Mouse (Mus musculus): ENCODE measurements around the gene Ang6.
"Not testable (repeated sequence)": the region's sequence is repeated elsewhere in the genome, so short reads cannot be mapped to it uniquely, and the experiment has no call there.

Gene Ang6

GRCm38 (mm10) chr14:44002169-44002568, at the start of gene Ang6:
Gene Ang6, minus strand, starts transcription at chr14:44002269.
- in situ Hi-C loops (cut with MseI, MboI) = no loop called here

- in situ Hi-C loops (cut with MseI, MboI) = not testable (repeated sequence)
Observed at GRCm38 (mm10) chr14:44046567-44046966, 44.5 kb upstream of the Ang6 start.

- in situ Hi-C loops (cut with MseI, MboI) = not testable (repeated sequence)
Observed at GRCm38 (mm10) chr14:44031828-44032227, 29.8 kb upstream of the Ang6 start.

GRCm38 (mm10) chr14:44009686-44010085, 7.6 kb upstream of the Ang6 start:
- in situ Hi-C loops (cut with MseI, MboI) = not testable (repeated sequence)

- in situ Hi-C loops (cut with MseI, MboI) = not testable (repeated sequence)
Observed at GRCm38 (mm10) chr14:44008021-44008420, 6.0 kb upstream of the Ang6 start.

GRCm38 (mm10) chr14:44001600-44001999, 469 bp downstream of the Ang6 start:
- in situ Hi-C loops (cut with MseI, MboI) = no loop called here

GRCm38 (mm10) chr14:43998455-43999000, 3.5 kb downstream of the Ang6 start:
- in situ Hi-C loops (cut with MseI, MboI) = not testable (repeated sequence)

GRCm38 (mm10) chr14:43987404-43987803, 14.7 kb downstream of the Ang6 start:
- in situ Hi-C loops (cut with MseI, MboI) = loop anchor here (10.0 kb wide), 2 partner anchors 53 to 63 kb away; partner anchors contain the start of genes Ear10 (in 1 of the 2) and Gm8113 (in 1 of the 2)

GRCm38 (mm10) chr14:43986147-43986546, 15.9 kb downstream of the Ang6 start:
- in situ Hi-C loops (cut with MseI, MboI) = loop anchor here (10.0 kb wide), 2 partner anchors 51 to 61 kb away; partner anchors contain the start of genes Ear10 (in 1 of the 2) and Gm8113 (in 1 of the 2)

GRCm38 (mm10) chr14:43983897-43984296, 18.2 kb downstream of the Ang6 start:
- in situ Hi-C loops (cut with MseI, MboI) = loop anchor here (10.0 kb wide), 2 partner anchors 49 to 59 kb away; partner anchors contain the start of genes Ear10 (in 1 of the 2) and Gm8113 (in 1 of the 2)

- in situ Hi-C loops (cut with MseI, MboI) = loop anchor here (10.0 kb wide), 2 partner anchors 49 to 59 kb away; partner anchors contain the start of genes Ear10 (in 1 of the 2) and Gm8113 (in 1 of the 2)
Observed at GRCm38 (mm10) chr14:43983454-43983853, 18.6 kb downstream of the Ang6 start.

GRCm38 (mm10) chr14:43956769-43957168, 45.3 kb downstream of the Ang6 start, which contains the start of gene Ang5:
Gene Ang5, plus strand, starts transcription at chr14:43957069.
- in situ Hi-C loops (cut with MseI, MboI) = not testable (repeated sequence)

GRCm38 (mm10) chr14:43955074-43955473, 47.0 kb downstream of the Ang6 start:
- in situ Hi-C loops (cut with MseI, MboI) = not testable (repeated sequence)

GRCm38 (mm10) chr14:43953382-43953781, 48.7 kb downstream of the Ang6 start:
- in situ Hi-C loops (cut with MseI, MboI) = not testable (repeated sequence)

Measured in mouse trophoblast stem cell (cell line).